Comparison of ENCODE assay signal across 15 mouse cellular contexts in the genomic region with DNA sequence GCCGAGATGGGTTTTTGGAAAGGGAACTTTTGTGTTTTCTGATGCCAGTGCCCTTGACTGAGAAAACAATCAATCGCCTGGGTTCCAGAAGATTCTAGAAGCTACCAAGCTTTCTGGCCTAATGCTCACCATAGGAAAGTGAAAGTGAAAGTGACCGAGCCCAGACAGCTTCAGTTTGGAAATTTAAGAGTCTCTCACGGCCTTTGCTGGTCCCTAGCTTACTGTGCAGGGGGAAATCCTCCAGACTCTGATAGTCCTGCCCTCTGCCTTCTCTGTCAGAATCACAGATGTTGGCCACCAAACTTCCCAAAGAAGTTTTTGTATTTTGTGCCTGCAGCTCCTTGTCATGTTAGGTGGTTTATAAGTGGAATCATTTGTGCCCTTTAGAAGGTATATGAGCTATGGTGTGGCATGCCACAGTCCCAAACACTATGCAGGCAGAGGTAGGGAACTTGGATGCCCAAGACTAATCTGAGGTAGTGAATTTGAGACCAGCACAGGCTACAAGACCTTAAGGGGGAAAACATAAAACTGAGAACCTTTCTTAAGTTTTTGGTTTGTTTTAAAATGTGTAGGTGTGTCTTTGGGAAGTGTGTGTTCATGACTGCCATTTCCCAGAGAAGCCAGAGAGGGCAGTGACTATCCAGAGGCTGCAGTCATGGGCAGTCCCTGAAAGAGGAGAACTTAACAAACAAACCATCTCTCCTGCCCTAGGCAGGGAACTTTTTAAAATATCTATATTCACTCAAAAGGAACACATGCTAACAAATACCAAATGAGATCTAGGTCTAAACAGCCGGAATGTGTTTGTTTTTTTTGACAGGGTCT. TPM values are rescaled to one million over a fixed set of nuclear protein-coding genes. Genes with fewer than 3 reads are reported as not detected.
DNase-seq lines count a peak whose midpoint lies in the region; ATAC-seq and TF ChIP-seq lines count a peak whose summit lies in the region.
"Had no signal": no experiment of that assay in that cellular context is flagged by ENCODE, and none has a peak within 500 bp of the region (broad histone marks: within the 10 kb centered on the region; RNA-seq: fewer than 3 reads in every experiment).

No protein-coding gene starts in this region.

- peak overlapping the region; percentile 6; the same call in 1 of the 2 replicates for H3K4me2 ChIP-seq in heart, postnatal 0 days (ENCODE audit: low read depth, low read length)
- H3K4me2 ChIP-seq in liver, postnatal 0 days (ENCODE audit: low read depth, low read length): peak overlapping the region; percentile 54
- H3K4me2 ChIP-seq: embryonic facial prominence, embryonic 12.5 days; heart, embryonic 11.5 days had no signal

- no peak for ATAC-seq in heart, postnatal 0 days (ENCODE audit: insufficient read depth, low read depth)
- ATAC-seq in liver, postnatal 0 days: peak; percentile 51; the same call in 1 of the 2 replicates

- TF ChIP-seq EP300 in heart, postnatal 0 days (IDR thresholded peaks at IDR 0.05; ENCODE audit: low read depth): no peak
- no peak for TF ChIP-seq EP300 in liver, postnatal 0 days (IDR thresholded peaks at IDR 0.05; ENCODE audit: low read depth)

- H3K36me3 ChIP-seq in heart, postnatal 0 days (replicated peaks; ENCODE audit: control insufficient read depth, insufficient read depth, low read length): no peaks in the 10 kb centered on the region
- no peaks in the 10 kb centered on the region for H3K36me3 ChIP-seq in liver, postnatal 0 days (replicated peaks; ENCODE audit: insufficient read depth, low read length)
- H3K36me3 ChIP-seq: embryonic facial prominence, embryonic 12.5 days; limb, embryonic 10.5 days had no signal

- intact Hi-C loops in heart, postnatal 25 days (cut with DNase I): no loop called here

- no peaks in the 10 kb centered on the region for H3K4me1 ChIP-seq in heart, postnatal 0 days (ENCODE audit: control insufficient read depth, insufficient read depth)
- peaks cover 2% of the 10 kb centered on the region; the same call in 1 of the 2 replicates for H3K4me1 ChIP-seq in liver, postnatal 0 days (ENCODE audit: insufficient read depth)
- peaks cover 12% of the 10 kb centered on the region for H3K4me1 ChIP-seq in cerebellum, adult 2 months (ENCODE audit: control insufficient read depth, insufficient read depth, low read length)

- H3K27ac ChIP-seq in heart, postnatal 0 days (ENCODE audit: low read depth): no peak overlapping the region
- no peak overlapping the region for H3K27ac ChIP-seq in liver, postnatal 0 days (ENCODE audit: low read depth)
- no peak overlapping the region for H3K27ac ChIP-seq in cerebellum, adult 2 months (ENCODE audit: insufficient read depth, low read length)
- H3K27ac ChIP-seq: embryonic facial prominence, embryonic 12.5 days; limb, embryonic 10.5 days had no signal

- no peaks in the 10 kb centered on the region for H3K9me3 ChIP-seq in heart, postnatal 0 days (replicated peaks; ENCODE audit: control insufficient read depth, low read length)
- no peaks in the 10 kb centered on the region for H3K9me3 ChIP-seq in liver, postnatal 0 days (ENCODE audit: low read length)
- H3K9me3 ChIP-seq: embryonic facial prominence, embryonic 12.5 days; limb, embryonic 10.5 days had no signal

- TF ChIP-seq POLR2A in cerebellum, adult 2 months (IDR thresholded peaks at IDR 0.05; ENCODE audit: borderline replicate concordance, insufficient read depth, low read length): no peak

- H3K9ac ChIP-seq in heart, postnatal 0 days (replicated peaks; ENCODE audit: low read depth, low read length): no peak overlapping the region
- no peak overlapping the region; the same call in 1 of the 2 replicates for H3K9ac ChIP-seq in liver, postnatal 0 days (replicated peaks)
- H3K9ac ChIP-seq: embryonic facial prominence, embryonic 12.5 days had no signal

- TF ChIP-seq CTCF in heart, postnatal 0 days (IDR thresholded peaks at IDR 0.05; ENCODE audit: low read depth): no peak
- no peak for TF ChIP-seq CTCF in liver, postnatal 0 days (IDR thresholded peaks at IDR 0.05; ENCODE audit: low read depth)
- no peak for TF ChIP-seq CTCF in cerebellum, adult 2 months (IDR thresholded peaks at IDR 0.05; ENCODE audit: borderline replicate concordance, insufficient read depth, low read depth, low read length)

- whole genome bisulfite sequencing in heart, postnatal 0 days: 77% methylated on average over 5 of the region's 5 CpGs
- 57% methylated on average over 5 of the region's 5 CpGs for WGBS in liver, postnatal 0 days (ENCODE audit: insufficient replicate concordance)
- 94% methylated on average over 5 of the region's 5 CpGs for WGBS in cerebellum, adult 2 months

- no peaks in the 10 kb centered on the region for H3K27me3 ChIP-seq in heart, postnatal 0 days (ENCODE audit: control insufficient read depth, insufficient read depth, low read length)
- no peaks in the 10 kb centered on the region for H3K27me3 ChIP-seq in liver, postnatal 0 days (ENCODE audit: insufficient read depth, low read length)
- H3K27me3 ChIP-seq in cerebellum, adult 2 months (ENCODE audit: control insufficient read depth, insufficient read depth, low read length): no peaks in the 10 kb centered on the region
- H3K27me3 ChIP-seq: embryonic facial prominence, embryonic 12.5 days had no signal

- no peak overlapping the region for H3K4me3 ChIP-seq in heart, postnatal 0 days (ENCODE audit: low read depth, low read length)
- no peak overlapping the region for H3K4me3 ChIP-seq in liver, postnatal 0 days (ENCODE audit: low read depth, low read length)
- H3K4me3 ChIP-seq in cerebellum, adult 2 months (replicated peaks; ENCODE audit: insufficient read depth, low read depth, low read length): no peak overlapping the region
- H3K4me3 ChIP-seq: embryonic facial prominence, embryonic 12.5 days; limb, embryonic 10.5 days had no signal

- DNase-seq in heart, postnatal 0 days (ENCODE audit: low spot score): no peak
- no peak for DNase-seq in heart, postnatal 25 days (ENCODE audit: low spot score)
- peak; percentile 80 for DNase-seq in 3T3-L1 (ENCODE audit: low read depth, low spot score)
- peak; percentile 8 for DNase-seq in T-cell, adult 2 months (ENCODE audit: low spot score)
- no peak for DNase-seq in liver, postnatal 0 days
- DNase-seq in urinary bladder, postnatal 4 days (ENCODE audit: low spot score in 2 of 2): no peak
- no peak for DNase-seq in adrenal gland, postnatal 25 days
- DNase-seq in cerebellum, adult 2 months: no peak
- DNase-seq: cerebellum, adult 11-12 months; spleen, adult 18-20 months had no signal

RNA-seq across cellular contexts. Expression of gene Tuba3b, which starts 1.1 kb away (rescaled TPM):
- 2.1 TPM in 1 of 2 replicates, not detected in the other for total RNA-seq in heart, postnatal 0 days (2014; rRNA removed; ENCODE audit: low replicate concordance)
- 1.2 and 1.5 TPM in 2 replicates for polyA plus RNA-seq in heart, postnatal 0 days (2015; fragmentation: Nextera tagmentation; extraction: Ambion mirVana)
- total RNA-seq in heart, postnatal 25 days (2021): under 1 TPM in 1 of 2 experiments, not detected in 1; 0.20 TPM
- polyA plus RNA-seq in liver, postnatal 0 days (2015; fragmentation: Nextera tagmentation; extraction: Ambion mirVana): not detected in 2 replicates
- total RNA-seq in adrenal gland, postnatal 25 days (2021): not detected in 2 replicates
- polyA plus RNA-seq in cerebellum, adult 2 months (2012; rRNA removed): not detected in 2 replicates
- total RNA-seq: adrenal gland, adult 18-20 months; layer of hippocampus, adult 18-20 months had no signal
- polyA plus RNA-seq: embryonic facial prominence, embryonic 12.5 days; heart, embryonic 11.5 days; limb, embryonic 10.5 days had no signal

RNA-seq across cellular contexts. Expression of gene Lmntd1, which starts 2.5 kb away (rescaled TPM):
- total RNA-seq in heart, postnatal 0 days (2014; rRNA removed; ENCODE audit: low replicate concordance): 4.5 and 8.1 TPM in 2 replicates
- 9.8 and 11.5 TPM in 2 replicates for polyA plus RNA-seq in heart, postnatal 0 days (2015; fragmentation: Nextera tagmentation; extraction: Ambion mirVana)
- 1 to 10 TPM; 2.1 to 2.3 TPM for total RNA-seq in heart, postnatal 25 days (2021)
- polyA plus RNA-seq in liver, postnatal 0 days (2015; fragmentation: Nextera tagmentation; extraction: Ambion mirVana): not detected in 2 replicates
- total RNA-seq in adrenal gland, postnatal 25 days (2021): 0.39 and 0.90 TPM in 2 replicates
- 0.70 and 1.2 TPM in 2 replicates for polyA plus RNA-seq in cerebellum, adult 2 months (2012; rRNA removed)

Comparison
In these comparisons a context has a peak if more than half of its experiments do, and no peak if none do; other contexts are left out.
1. DNase-seq: peak in 3T3-L1 (single experiment) and T-cell, adult 2 months (single experiment); none in heart, postnatal 0 days (single experiment), heart, postnatal 25 days (single experiment), liver, postnatal 0 days (single experiment), urinary bladder, postnatal 4 days (0 of 2), adrenal gland, postnatal 25 days (single experiment) and cerebellum, adult 2 months (0 of 2).